Mouse (Mus musculus): Measurements from ENCODE around the gene Htra1.

Gene Htra1

DNA sequence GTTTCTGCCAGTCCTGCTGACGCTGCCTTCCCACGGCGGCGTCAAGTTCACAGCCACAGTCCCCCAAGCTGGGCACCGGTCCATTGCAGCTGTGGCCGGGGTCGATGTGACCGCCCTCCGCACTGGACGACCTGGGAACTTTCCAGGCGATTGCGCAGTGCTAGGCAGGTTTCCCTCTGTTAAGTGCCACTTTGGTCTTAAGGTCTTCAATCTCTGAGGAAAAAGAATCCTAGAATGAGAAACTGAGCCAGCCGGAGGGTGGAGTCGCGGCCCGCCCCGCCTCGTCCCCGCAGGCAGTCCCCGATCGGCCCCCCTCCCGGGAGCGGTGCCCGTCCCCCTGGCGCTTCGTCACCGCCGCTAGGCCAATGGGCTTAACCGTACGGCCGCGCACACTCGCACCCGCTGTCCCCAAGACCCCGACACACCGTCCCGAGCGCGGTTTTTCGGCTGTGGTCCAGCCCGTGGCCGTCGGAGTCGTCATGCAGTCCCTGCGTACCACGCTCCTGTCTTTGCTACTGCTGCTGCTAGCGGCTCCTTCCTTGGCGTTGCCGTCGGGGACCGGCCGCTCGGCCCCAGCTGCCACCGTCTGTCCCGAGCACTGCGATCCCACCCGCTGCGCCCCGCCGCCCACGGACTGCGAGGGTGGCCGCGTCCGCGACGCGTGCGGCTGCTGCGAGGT is at the start of gene Htra1:
Gene Htra1, plus strand, starts transcription at position 319 of the 679 bp plus-strand sequence.
- DNase-seq = peak; percentile 67

DNA sequence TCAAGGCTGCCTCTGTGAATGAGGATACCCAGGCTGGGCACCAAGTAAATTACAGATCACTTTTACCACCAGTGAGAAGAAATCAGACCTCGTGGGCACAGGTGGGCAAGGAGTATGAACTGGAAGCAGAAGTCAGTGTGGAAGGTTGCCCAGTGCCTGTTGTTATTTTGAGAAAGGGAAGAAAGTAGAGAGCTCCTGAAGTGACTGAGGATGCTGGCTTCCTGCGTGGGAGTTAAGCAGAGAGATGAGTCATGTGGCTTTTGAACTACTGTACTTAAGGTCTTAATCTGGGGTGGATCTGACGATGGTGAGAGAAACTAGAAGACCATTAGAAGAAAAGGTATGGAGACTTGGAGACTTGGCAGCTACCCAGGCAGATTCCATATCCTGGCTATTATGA is 49.7 kb upstream of the Htra1 start:
- DNase-seq = no peak

- DNase-seq = no peak
These were observed 48.0 kb upstream of the Htra1 start for GRCm38 (mm10) chr7:130887946-130888345.

DNA sequence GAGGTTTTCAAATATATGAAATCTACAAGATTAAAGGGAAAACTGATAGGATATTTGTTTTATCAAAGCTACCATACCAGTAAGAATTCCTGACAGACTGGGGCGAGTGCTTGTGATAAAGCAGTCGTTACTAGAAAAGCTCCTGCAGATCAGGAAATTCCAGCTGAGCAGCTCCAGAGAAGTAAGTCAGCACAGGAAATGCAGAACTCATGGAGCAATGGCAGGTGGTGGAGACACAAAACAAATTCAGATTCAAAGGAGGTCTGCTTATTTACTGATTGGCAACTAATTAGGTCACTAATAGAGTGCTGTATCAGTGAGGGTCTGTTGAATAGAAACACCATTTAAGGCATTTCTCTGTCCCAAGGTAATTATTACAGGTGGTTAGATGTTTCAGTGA is 45.0 kb upstream of the Htra1 start:
- DNase-seq = no peak

GRCm38 (mm10) chr7:130892973-130893372 is 42.9 kb upstream of the Htra1 start:
- DNase-seq = no peak

GRCm38 (mm10) chr7:130894931-130895617 is 40.8 kb upstream of the Htra1 start:
- DNase-seq = no peak

GRCm38 (mm10) chr7:130895618-130895945 is 40.3 kb upstream of the Htra1 start:
- no peak for DNase-seq

DNA sequence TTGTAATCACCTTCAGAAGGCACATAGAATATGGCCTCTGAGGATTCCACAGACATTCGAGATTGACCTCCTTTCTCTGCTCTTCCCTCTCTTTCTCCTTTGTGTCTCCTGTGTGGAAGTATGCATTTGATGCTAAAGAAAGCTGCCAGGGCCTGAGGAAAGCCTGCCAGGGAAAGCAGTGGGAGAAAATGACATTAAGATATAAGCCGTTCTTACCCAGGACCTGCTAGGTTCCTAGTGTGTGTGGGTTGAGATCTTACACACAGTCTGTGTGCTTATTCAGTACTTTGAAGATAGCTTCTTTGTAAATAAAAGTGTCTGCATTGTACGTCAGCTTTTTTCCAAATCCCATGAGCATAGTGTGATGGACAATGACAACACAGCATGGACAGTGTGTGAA is 39.8 kb upstream of the Htra1 start:
- DNase-seq = no peak

DNA sequence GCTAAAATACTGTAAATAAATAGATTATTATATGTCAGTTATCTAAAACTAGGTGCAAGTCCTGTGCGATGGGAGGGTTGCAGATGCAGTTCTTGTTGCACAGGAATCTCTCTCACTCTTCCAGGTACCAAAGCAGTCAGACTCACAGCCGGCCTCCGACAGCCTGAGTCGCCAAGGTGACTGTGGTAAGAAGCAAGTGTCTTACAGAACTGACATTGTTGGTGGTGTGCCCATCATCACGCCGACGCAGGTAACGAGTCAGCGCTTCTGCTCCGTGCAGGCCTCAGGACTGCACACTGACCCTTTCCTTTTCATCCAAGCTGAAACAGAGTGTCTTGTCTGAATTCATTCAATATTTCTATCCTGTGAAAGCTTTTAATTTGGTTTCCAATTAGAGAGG is 38.7 kb upstream of the Htra1 start:
- DNase-seq = no peak

- peak; percentile 25 for DNase-seq
These were observed 37.5 kb upstream of the Htra1 start for GRCm38 (mm10) chr7:130898373-130898772.

- no peak for DNase-seq
These were observed 35.6 kb upstream of the Htra1 start for GRCm38 (mm10) chr7:130900233-130900848.

DNA sequence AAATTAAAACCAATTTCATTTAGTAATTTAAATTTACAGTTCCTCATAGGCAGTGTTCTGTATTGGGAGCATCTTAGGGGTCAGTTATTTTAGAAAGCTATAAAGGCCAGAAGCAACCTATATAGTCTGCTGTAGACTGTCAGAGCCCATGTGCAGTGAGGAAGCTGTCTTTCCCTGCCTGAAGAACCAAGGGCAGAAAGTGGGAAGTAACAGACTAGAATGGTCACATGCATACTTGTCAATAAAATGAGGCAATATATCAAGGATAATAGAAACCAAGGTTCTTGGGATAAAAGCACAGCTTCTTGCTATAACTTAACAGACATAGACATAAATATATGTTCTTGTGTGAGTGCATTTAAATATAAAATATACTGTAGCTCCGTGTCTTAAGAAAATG is 33.0 kb upstream of the Htra1 start:
- no peak for DNase-seq

GRCm38 (mm10) chr7:130903505-130904074 is 32.3 kb upstream of the Htra1 start:
- DNase-seq = no peak

- no peak for DNase-seq
These were observed 31.1 kb upstream of the Htra1 start for GRCm38 (mm10) chr7:130904571-130905365.

DNA sequence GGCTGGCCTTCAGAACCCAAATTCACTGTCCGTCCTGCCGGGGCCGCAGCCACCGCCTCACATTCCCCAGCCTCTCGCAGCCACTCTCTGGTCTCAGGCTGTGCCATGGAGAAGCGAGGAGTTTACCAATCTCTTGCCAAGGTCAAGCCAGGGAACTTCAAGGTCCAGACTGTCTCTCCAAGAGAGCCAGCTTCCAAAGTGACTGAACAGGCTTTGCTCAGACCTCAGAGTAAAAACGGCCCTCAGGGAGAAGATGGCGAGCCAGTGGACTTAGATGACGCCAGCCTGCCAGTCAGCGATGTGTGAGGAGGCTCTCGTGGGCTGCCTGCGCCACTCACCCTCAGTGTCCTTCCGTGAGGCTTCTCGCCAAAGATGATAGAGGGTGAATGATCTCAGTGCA is 25.1 kb upstream of the Htra1 start:
- DNase-seq = no peak

GRCm38 (mm10) chr7:130914693-130915363 is 21.1 kb upstream of the Htra1 start:
- DNase-seq = peak; percentile 74

DNA sequence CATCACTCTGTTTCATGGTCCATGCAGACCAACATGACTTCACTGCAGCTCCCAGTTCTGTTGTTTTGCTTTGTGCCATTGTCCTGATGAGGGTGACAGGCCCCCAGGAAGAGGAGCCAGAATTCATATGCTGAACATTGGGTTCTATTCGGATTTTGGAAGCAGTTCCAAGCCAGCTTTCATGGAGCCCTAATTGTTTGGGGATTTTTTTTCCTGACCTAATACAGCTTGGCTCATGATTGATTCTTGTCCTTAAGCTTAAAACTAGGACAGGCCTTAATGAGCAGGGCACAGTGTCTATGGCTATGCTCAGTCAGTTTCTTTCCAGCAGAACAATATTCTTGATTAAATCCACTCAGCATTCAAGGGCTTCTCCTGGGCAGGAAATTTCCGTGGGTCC is 17.7 kb upstream of the Htra1 start:
- no peak for DNase-seq

DNA sequence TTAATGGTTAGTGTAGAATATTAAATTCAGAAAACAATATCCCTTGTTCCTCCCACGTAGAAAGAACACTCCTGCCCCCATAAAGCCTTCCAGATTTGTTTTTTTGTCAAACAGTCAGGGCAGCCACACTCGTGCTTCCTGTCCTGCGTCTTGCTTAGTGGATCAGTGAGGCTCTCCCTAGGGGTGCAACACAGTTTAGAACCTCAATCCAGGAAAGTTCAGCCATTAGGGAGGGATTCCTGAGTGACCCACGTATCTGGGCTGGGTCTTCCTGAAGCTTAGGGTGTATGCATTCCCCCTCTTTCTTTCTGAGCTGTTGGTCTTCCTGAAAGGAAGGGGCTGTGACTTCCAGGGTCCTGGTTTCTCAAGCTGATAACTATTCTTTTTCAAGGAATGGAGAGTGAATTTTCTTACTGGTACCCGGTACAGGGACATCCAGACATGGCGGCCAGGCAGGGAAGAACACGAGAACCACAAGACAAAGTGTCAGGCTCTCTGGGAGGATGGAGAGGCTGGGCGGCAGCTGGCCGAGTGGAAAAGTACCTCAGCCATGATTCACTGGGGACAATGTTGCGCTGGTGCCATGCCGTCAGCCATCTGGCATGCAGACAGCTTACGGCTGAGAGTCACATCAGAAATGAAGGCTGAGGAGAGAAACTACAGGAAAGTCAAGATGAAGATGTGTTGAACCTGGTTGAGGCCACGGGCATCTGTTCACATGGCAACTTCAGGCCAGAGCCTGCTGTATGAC is 12.8 kb upstream of the Htra1 start:
- DNase-seq = no peak

DNA sequence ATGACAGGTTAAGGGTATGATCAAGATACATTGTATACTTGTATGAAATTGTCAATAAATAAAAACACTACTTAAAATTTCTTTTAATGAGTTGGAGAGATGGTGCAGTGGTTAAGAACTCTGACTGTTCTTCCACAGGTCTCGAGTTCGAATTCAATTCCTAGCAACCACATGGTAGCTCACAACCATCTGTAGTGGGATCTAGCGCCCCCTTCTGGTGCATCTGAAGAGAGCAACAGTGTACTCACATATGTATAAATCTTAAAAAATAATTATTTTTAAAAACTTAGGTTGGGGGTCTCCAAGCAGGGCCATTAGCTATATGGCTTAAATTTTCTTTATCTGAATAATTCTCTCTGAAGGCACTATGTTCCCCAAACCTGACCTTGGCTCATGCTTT is 5.5 kb upstream of the Htra1 start:
- DNase-seq = no peak

DNA sequence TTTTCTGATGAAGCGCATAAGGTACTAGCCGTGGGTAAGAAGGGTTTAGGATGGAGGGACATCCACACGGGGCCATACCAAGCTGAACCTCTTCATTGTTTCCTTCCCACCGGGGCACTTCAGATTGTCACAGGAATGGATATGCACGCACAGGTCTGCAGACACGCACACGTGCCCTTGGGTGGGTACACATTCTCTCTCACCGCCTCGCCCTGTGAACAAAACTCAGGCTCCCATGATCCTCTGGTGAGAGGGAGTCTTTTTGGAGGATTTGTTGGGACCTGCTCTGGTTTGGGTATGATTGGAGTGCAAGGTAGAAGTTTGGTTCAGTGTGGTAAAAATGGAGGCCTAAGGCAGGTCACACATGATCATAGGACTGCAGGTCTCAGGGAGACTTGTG is 3.0 kb upstream of the Htra1 start:
- DNase-seq = no peak

GRCm38 (mm10) chr7:130934654-130935053 is 1.3 kb upstream of the Htra1 start:
- no peak for DNase-seq

DNA sequence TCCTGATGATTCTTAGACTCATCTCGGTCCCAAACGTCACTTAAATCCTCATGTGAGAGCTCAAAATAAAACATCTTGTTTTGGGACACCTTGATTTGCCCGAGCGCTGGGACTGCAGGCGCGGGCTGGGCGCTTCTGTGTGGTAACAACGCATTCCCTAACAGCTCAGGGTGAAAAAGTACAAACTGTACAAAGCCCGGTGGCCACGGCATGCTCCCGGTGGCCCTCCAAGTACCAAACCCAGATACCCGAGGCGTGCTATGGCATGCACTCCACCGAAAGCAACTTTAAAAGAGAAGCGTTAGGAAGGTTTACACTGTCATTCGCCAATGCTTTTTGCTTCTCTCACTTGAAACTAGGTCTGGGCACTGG is 504 bp upstream of the Htra1 start:
- no peak for DNase-seq
